Mouse (Mus musculus) kidney, embryonic 15.5 days (tissue): ENCODE measurements at regions not wholly inside any gene's neighbourhood (a gene's known extent, or its start where the extent isn't known, plus 50 kb on each side); places are given as distances from the start of the nearest gene placed in this dataset.

Experiments
- ATAC-seq: fragments of 200-750 bp; cut with Nextera tagmentation; replicated peaks from 2 replicates; pipeline ENCODE4 v1.8.0; 2017; ENCODE audit warnings: moderate TSS enrichment; ENCODE audit not compliant: low FRiP score
- H3K27ac ChIP-seq: fragments of 300-500 bp; sonication (generic); 2 replicates; pipeline ENCODE4 v1.5.1; 2015; ENCODE audit warnings: mild to moderate bottlenecking, inconsistent platforms
- H3K27me3 ChIP-seq: fragments of 300-500 bp; sonication (generic); 2 replicates; pipeline ENCODE4 v1.6.1; 2015; ENCODE audit warnings: inconsistent platforms
- H3K36me3 ChIP-seq: fragments of 300-500 bp; sonication (generic); 2 replicates; pipeline ENCODE4 v1.6.1; 2015; ENCODE audit warnings: inconsistent platforms
- H3K4me1 ChIP-seq: fragments of 300-500 bp; sonication (generic); 2 replicates; pipeline ENCODE4 v1.6.1; 2015; ENCODE audit warnings: inconsistent platforms
- H3K4me2 ChIP-seq: fragments of 300-500 bp; sonication (generic); 2 replicates; pipeline ENCODE4 v1.6.1; 2015; ENCODE audit warnings: moderate library complexity, mild to moderate bottlenecking, inconsistent platforms
- H3K4me3 ChIP-seq: fragments of 300-500 bp; sonication (generic); replicated peaks from 2 replicates; pipeline ENCODE4 v1.5.1; 2015; ENCODE audit warnings: mild to moderate bottlenecking, inconsistent platforms
- H3K9ac ChIP-seq: fragments of 300-500 bp; sonication (generic); 2 replicates; pipeline ENCODE4 v1.6.1; 2015; ENCODE audit warnings: mild to moderate bottlenecking, inconsistent platforms
- H3K9me3 ChIP-seq: fragments of 300-500 bp; sonication (generic); replicated peaks from 2 replicates; pipeline ENCODE4 v1.6.1; 2016; ENCODE audit warnings: inconsistent platforms
- WGBS: fragments of 180-500 bp; shearing (Covaris S2); methylation state at CpG from one replicate; pipeline ENCODE4 v1.1.7; 2015; ENCODE audit warnings: mixed read lengths; 5-methylcytosine and 5-hydroxymethylcytosine counted together

DNA sequence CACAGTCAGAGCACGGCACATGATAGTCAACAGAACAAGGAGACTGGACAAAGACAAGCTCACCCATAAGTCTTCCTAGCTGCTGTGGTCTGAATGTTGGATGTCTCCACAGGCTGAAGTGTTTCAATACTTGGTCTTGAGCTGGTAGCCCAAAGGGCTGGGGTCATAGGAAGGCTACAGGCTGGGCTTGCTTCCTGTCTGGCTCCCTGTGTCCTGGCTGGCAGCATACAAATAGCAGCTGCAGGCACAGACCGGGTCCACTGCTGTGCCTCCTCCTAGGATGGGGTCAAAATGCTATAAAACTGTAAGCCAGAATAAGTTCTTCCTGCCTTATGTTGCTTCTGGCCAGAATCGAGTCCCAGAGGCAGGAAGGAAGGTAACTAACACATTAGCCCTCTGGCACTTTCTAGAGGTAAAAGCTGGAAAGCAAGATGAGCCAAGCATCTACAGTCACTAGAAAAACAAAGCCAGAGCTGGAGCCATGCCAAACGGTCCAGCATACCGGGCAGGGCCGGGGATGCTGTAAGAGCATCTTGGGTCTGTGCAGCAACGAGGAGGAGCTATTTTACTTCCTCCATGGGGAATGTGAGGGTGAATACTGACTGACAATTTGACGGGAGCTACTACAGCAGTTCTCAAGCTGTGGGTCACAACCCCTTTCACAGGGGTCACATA lies 93.2 kb upstream of the Prok2 start:
- H3K27ac ChIP-seq: no peak overlapping the region
- no peaks in the 10 kb centered on the region for H3K9me3 ChIP-seq
- no peak overlapping the region for H3K4me3 ChIP-seq
- no peaks in the 10 kb centered on the region for H3K36me3 ChIP-seq
- WGBS: 23% methylated on average over 8 of the region's 8 CpGs
- no peak overlapping the region for H3K9ac ChIP-seq
- peaks cover 14% of the 10 kb centered on the region for H3K4me1 ChIP-seq
- ATAC-seq: no peak
- no peak overlapping the region for H3K4me2 ChIP-seq
- peaks cover 18% of the 10 kb centered on the region; the same call in 1 of the 2 replicates for H3K27me3 ChIP-seq

GRCm38 (mm10) chr6:99818486-99818885 lies 92.3 kb upstream of the Prok2 start:
- peaks cover 18% of the 10 kb centered on the region; the same call in 1 of the 2 replicates for H3K27me3 ChIP-seq
- H3K27ac ChIP-seq: no peak overlapping the region
- no peaks in the 10 kb centered on the region for H3K9me3 ChIP-seq
- H3K4me1 ChIP-seq: peaks cover 9% of the 10 kb centered on the region
- no peak for ATAC-seq
- WGBS: 88% methylated on average over 6 of the region's 6 CpGs
- H3K9ac ChIP-seq: no peak overlapping the region
- H3K36me3 ChIP-seq: no peaks in the 10 kb centered on the region
- no peak overlapping the region for H3K4me2 ChIP-seq
- H3K4me3 ChIP-seq: no peak overlapping the region

- H3K4me1 ChIP-seq: peaks cover 9% of the 10 kb centered on the region
- no peak for ATAC-seq
- no peak overlapping the region for H3K4me2 ChIP-seq
- no peak overlapping the region for H3K4me3 ChIP-seq
- no peaks in the 10 kb centered on the region for H3K36me3 ChIP-seq
- peaks cover 18% of the 10 kb centered on the region; the same call in 1 of the 2 replicates for H3K27me3 ChIP-seq
- WGBS: 85% methylated on average over 1 of the region's 1 CpGs
- no peak overlapping the region for H3K9ac ChIP-seq
- H3K27ac ChIP-seq: no peak overlapping the region
- H3K9me3 ChIP-seq: no peaks in the 10 kb centered on the region
These were observed 91.1 kb upstream of the Prok2 start for GRCm38 (mm10) chr6:99817245-99817644.

DNA sequence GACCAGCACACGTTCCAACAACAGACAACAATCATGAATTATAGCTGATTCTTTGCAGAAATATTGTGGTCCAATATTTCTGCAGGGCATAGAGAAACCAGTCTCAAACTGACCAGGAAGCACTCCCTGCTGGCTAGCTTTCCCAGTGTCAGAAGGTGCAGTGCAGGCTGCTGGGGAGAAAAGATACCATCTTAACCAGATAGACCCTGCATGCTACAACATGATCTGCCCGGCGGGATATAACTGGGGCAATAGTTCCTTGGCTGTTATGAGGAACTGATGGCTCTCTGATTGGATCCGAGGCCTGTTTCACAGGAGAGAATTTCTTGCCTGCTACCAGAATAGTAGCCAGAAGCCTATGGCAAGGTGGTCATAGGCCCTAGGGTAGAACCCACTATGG lies 86.9 kb upstream of the Prok2 start:
- no peak overlapping the region for H3K27ac ChIP-seq
- H3K27me3 ChIP-seq: peaks cover 15% of the 10 kb centered on the region; the same call in 1 of the 2 replicates
- no peaks in the 10 kb centered on the region for H3K36me3 ChIP-seq
- 81% methylated on average over 4 of the region's 4 CpGs for WGBS
- H3K9ac ChIP-seq: no peak overlapping the region
- no peak overlapping the region for H3K4me2 ChIP-seq
- no peaks in the 10 kb centered on the region for H3K9me3 ChIP-seq
- no peak for ATAC-seq
- peaks cover 9% of the 10 kb centered on the region for H3K4me1 ChIP-seq
- no peak overlapping the region for H3K4me3 ChIP-seq

- H3K36me3 ChIP-seq: no peaks in the 10 kb centered on the region
- H3K4me1 ChIP-seq: peaks cover 9% of the 10 kb centered on the region
- no peak overlapping the region for H3K4me2 ChIP-seq
- no peak overlapping the region for H3K27ac ChIP-seq
- peaks cover 6% of the 10 kb centered on the region; the same call in 1 of the 2 replicates for H3K27me3 ChIP-seq
- WGBS: 86% methylated on average over 4 of the region's 4 CpGs
- H3K9ac ChIP-seq: no peak overlapping the region
- no peaks in the 10 kb centered on the region for H3K9me3 ChIP-seq
- ATAC-seq: no peak
- no peak overlapping the region for H3K4me3 ChIP-seq
These were observed 85.7 kb upstream of the Prok2 start for GRCm38 (mm10) chr6:99811842-99812241.

GRCm38 (mm10) chr6:99810974-99811798 lies 85.0 kb upstream of the Prok2 start:
- Histone ChIP-seq H3K4me2 (no peak overlapping the region), H3K4me1 (peaks cover 9% of the 10 kb centered on the region), H3K27ac (0 out of 2 replicates have a peak overlapping the region, but pooled peaks have one; percentile 9), H3K36me3 (no peaks in the 10 kb centered on the region), H3K27me3 (peaks cover 3% of the 10 kb centered on the region; the same call in 1 of the 2 replicates), H3K4me3 (no peak overlapping the region), H3K9me3 (no peaks in the 10 kb centered on the region), H3K9ac (no peak overlapping the region)
- ATAC-seq: no peak
- WGBS: 61% methylated on average over 9 of the region's 9 CpGs

DNA sequence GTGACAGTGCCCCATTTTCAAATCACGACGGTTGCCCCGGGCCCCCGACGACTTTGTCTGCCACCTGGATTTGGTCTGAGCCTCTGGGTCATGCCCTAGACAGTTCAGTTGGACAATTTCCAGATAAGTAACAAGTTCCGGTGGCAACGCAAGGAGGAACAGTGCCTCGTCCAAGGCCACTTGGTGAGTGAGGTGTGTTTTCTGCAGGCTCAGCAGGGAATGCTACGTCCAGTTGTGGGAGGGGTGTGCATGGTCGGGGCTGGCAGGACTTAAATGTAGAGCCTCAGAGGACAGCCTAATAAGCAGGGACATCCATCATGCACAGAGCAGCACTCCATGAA lies 78.7 kb upstream of the Prok2 start:
- no peak overlapping the region for H3K9ac ChIP-seq
- no peak for ATAC-seq

GRCm38 (mm10) chr6:99803983-99804904 lies 78.1 kb upstream of the Prok2 start:
- Histone ChIP-seq H3K27ac (no peak overlapping the region), H3K4me2 (peak overlapping the region; percentile 55), H3K27me3 (0 out of 2 replicates have a peak, but pooled peaks cover 11% of the 10 kb centered on the region), H3K9ac (no peak overlapping the region), H3K9me3 (no peaks in the 10 kb centered on the region), H3K36me3 (no peaks in the 10 kb centered on the region), H3K4me1 (peaks cover 16% of the 10 kb centered on the region), H3K4me3 (peak overlapping the region; percentile 25)
- WGBS: 23% methylated on average over 25 of the region's 25 CpGs
- peak; percentile 85 for ATAC-seq

More for the DNA sequence above, 78.7 kb upstream of the Prok2 start:
- H3K27ac ChIP-seq: no peak overlapping the region
- H3K36me3 ChIP-seq: no peaks in the 10 kb centered on the region
- H3K4me2 ChIP-seq: peak overlapping the region; percentile 55
- no peaks in the 10 kb centered on the region for H3K9me3 ChIP-seq
- H3K4me1 ChIP-seq: peaks cover 16% of the 10 kb centered on the region
- peak overlapping the region; percentile 25; the same call in 1 of the 2 replicates for H3K4me3 ChIP-seq
- H3K27me3 ChIP-seq: 0 out of 2 replicates have a peak, but pooled peaks cover 11% of the 10 kb centered on the region
- 24% methylated on average over 10 of the region's 10 CpGs for WGBS

- 75% methylated on average over 6 of the region's 6 CpGs for WGBS
- peaks cover 16% of the 10 kb centered on the region for H3K4me1 ChIP-seq
- no peaks in the 10 kb centered on the region for H3K9me3 ChIP-seq
- no peak overlapping the region for H3K9ac ChIP-seq
- no peak overlapping the region for H3K4me3 ChIP-seq
- 0 out of 2 replicates have a peak, but pooled peaks cover 11% of the 10 kb centered on the region for H3K27me3 ChIP-seq
- H3K36me3 ChIP-seq: no peaks in the 10 kb centered on the region
- no peak for ATAC-seq
- no peak overlapping the region for H3K4me2 ChIP-seq
- H3K27ac ChIP-seq: no peak overlapping the region
These were observed 74.7 kb upstream of the Prok2 start for GRCm38 (mm10) chr6:99800919-99801318.

DNA sequence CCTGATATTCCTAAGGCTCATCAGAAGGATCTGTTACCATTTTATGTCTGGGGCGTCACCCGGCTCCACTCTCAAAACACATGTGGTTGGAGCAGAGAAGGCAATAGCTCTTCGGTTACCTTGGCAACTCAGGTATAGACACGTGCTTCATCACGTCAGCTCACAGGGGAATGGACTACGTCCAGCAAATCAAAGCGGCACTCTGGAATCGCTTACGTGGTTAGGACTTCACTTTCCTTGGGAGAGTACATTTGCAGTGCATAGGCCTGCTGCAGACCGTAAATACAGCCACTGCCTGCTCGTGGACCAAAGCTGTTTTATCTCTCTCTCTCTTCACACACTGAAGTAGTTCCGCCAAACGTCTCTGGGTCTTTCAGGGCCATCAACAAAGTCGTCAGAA lies 74.1 kb upstream of the Prok2 start:
- no peaks in the 10 kb centered on the region for H3K36me3 ChIP-seq
- H3K9me3 ChIP-seq: no peaks in the 10 kb centered on the region
- H3K27me3 ChIP-seq: 0 out of 2 replicates have a peak, but pooled peaks cover 9% of the 10 kb centered on the region
- H3K4me1 ChIP-seq: peaks cover 16% of the 10 kb centered on the region
- ATAC-seq: no peak
- no peak overlapping the region for H3K4me2 ChIP-seq
- no peak overlapping the region for H3K9ac ChIP-seq
- no peak overlapping the region for H3K4me3 ChIP-seq
- WGBS: 33% methylated on average over 14 of the region's 14 CpGs
- no peak overlapping the region for H3K27ac ChIP-seq

DNA sequence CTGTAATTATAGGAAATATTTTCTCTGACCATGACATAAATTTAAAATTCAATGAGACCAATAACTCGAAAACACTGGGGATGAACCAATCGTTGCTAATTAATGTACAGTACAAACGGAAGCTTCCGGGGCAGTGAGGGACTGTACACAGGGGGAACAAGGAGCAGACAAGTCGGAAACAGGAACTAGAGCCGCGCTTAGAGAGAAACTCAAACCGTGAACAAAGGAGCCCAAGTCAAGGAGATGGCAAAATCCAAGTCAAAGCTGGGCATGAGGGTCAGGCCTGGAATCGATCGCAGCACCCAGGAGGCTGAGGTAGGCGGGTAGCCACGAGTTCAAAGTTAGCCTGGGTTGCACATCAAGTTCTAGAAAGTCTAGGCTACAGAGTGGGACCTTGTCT lies 70.2 kb upstream of the Prok2 start:
- no peaks in the 10 kb centered on the region for H3K9me3 ChIP-seq
- no peak for ATAC-seq
- no peak overlapping the region for H3K9ac ChIP-seq
- 90% methylated on average over 12 of the region's 12 CpGs for WGBS
- H3K27ac ChIP-seq: no peak overlapping the region
- no peaks in the 10 kb centered on the region for H3K36me3 ChIP-seq
- peaks cover 6% of the 10 kb centered on the region; the same call in 1 of the 2 replicates for H3K4me1 ChIP-seq
- peaks cover 6% of the 10 kb centered on the region; the same call in 1 of the 2 replicates for H3K27me3 ChIP-seq
- H3K4me3 ChIP-seq: no peak overlapping the region
- H3K4me2 ChIP-seq: no peak overlapping the region
